Mouse (Mus musculus) forebrain, embryonic 15.5 days (tissue): Measurements from ENCODE around the gene Icmt. TPM values are rescaled to one million over a fixed set of nuclear protein-coding genes. Genes with fewer than 3 reads are reported as not detected.

Experiments used
- ATAC-seq: fragments of 200-750 bp; cut with Nextera tagmentation; replicated peaks from 2 replicates; pipeline ENCODE4 v1.8.0; 2017; ENCODE audit warnings: mild to moderate bottlenecking, moderate TSS enrichment, moderate library complexity
- H3K27ac ChIP-seq: fragments of 300-500 bp; sonication (generic); replicated peaks from 2 replicates; pipeline ENCODE4 v1.5.1; 2015; ENCODE audit warnings: mild to moderate bottlenecking, inconsistent platforms
- H3K27me3 ChIP-seq: fragments of 300-500 bp; sonication (generic); 2 replicates; pipeline ENCODE4 v1.6.1; 2015; ENCODE audit warnings: inconsistent platforms
- H3K36me3 ChIP-seq: fragments of 300-500 bp; sonication (generic); 2 replicates; pipeline ENCODE4 v1.6.1; 2015; ENCODE audit warnings: mild to moderate bottlenecking, inconsistent platforms
- H3K4me1 ChIP-seq: fragments of 300-500 bp; sonication (generic); 2 replicates; pipeline ENCODE4 v1.6.1; 2015; ENCODE audit warnings: inconsistent platforms
- H3K4me2 ChIP-seq: fragments of 300-500 bp; sonication (generic); replicated peaks from 2 replicates; pipeline ENCODE4 v1.6.1; 2015; ENCODE audit warnings: mild to moderate bottlenecking, inconsistent platforms
- H3K4me3 ChIP-seq: fragments of 300-500 bp; sonication (generic); 2 replicates; pipeline ENCODE4 v1.5.1; 2015; ENCODE audit warnings: mild to moderate bottlenecking, inconsistent platforms
- H3K9ac ChIP-seq: fragments of 300-500 bp; sonication (generic); replicated peaks from 2 replicates; pipeline ENCODE4 v1.6.1; 2015; ENCODE audit warnings: mild to moderate bottlenecking, inconsistent platforms
- H3K9me3 ChIP-seq: fragments of 300-500 bp; sonication (generic); 2 replicates; pipeline ENCODE4 v1.6.1; 2016; ENCODE audit warnings: inconsistent platforms
- WGBS: fragments of 180-500 bp; shearing (Covaris S2); methylation state at CpG from one replicate; pipeline ENCODE4 v1.1.7; 2015; ENCODE audit warnings: mixed read lengths; 5-methylcytosine and 5-hydroxymethylcytosine counted together
- polyA plus RNA-seq: library from polyadenylated mRNA; unstranded; fragments of >200 nt; fragmentation: Nextera tagmentation; extraction: Ambion mirVana; gene quantifications from 2 replicates; pipeline ENCODE4 v1.2.1, GENCODE M21; 2015

Gene Icmt
- polyA plus RNA-seq, 1 experiment from 2014 or later = 18.6 TPM

GRCm38 (mm10) chr4:152332952-152333351 is 35.9 kb downstream of the Icmt start:
- H3K9me3 ChIP-seq = no peaks in the 10 kb centered on the region
- peaks cover 67% of the 10 kb centered on the region for H3K36me3 ChIP-seq
- peak; percentile 60; the same call in 1 of the 2 replicates for ATAC-seq
- H3K4me1 ChIP-seq = no peaks in the 10 kb centered on the region
- H3K27me3 ChIP-seq = no peaks in the 10 kb centered on the region
- 36% methylated on average over 2 of the region's 2 CpGs for WGBS
- H3K27ac ChIP-seq = no peak overlapping the region
- no peak overlapping the region for H3K4me2 ChIP-seq
- H3K4me3 ChIP-seq = no peak overlapping the region
- no peak overlapping the region for H3K9ac ChIP-seq

- Histone ChIP-seq H3K36me3 (peaks cover 67% of the 10 kb centered on the region), H3K9ac (no peak overlapping the region), H3K27me3 (no peaks in the 10 kb centered on the region), H3K4me1 (peaks cover 4% of the 10 kb centered on the region; the same call in 1 of the 2 replicates), H3K27ac (no peak overlapping the region), H3K4me2 (no peak overlapping the region), H3K4me3 (no peak overlapping the region), H3K9me3 (no peaks in the 10 kb centered on the region)
- ATAC-seq = no peak
- whole genome bisulfite sequencing = 91% methylated on average over 12 of the region's 12 CpGs
Measured at GRCm38 (mm10) chr4:152333587-152333986, 36.6 kb downstream of the Icmt start.

DNA sequence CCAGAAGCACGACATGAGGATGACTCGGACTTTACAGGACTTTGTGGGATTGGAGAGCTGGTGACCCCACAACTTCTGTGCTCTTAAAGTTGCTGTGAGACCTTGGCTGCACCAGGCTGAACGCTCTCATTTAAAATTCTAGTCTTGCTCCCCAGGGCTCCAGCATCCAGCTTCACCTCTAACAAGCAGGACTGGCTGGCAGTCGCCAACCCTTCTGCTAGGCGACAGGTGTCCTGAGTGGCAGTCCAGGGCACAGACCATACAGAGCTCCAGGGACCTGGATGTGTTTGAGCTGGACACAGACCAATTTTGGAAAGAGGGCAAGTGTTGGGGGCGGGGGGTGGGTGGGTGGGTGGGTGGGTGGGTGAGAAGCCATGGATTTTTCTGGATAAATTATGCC is 40.7 kb downstream of the Icmt start:
- H3K9ac ChIP-seq = no peak overlapping the region
- peaks cover 27% of the 10 kb centered on the region for H3K36me3 ChIP-seq
- WGBS = 19% methylated on average over 6 of the region's 6 CpGs
- H3K27ac ChIP-seq = no peak overlapping the region
- no peak for ATAC-seq
- H3K9me3 ChIP-seq = no peaks in the 10 kb centered on the region
- H3K4me3 ChIP-seq = no peak overlapping the region
- H3K4me2 ChIP-seq = no peak overlapping the region
- H3K27me3 ChIP-seq = peaks cover 7% of the 10 kb centered on the region; the same call in 1 of the 2 replicates
- H3K4me1 ChIP-seq = peaks cover 24% of the 10 kb centered on the region

- peak within 1 kb of the TSS; percentile 51 for H3K4me3 ChIP-seq
- H3K4me1 ChIP-seq = peaks cover 24% of the 10 kb centered on the region
- peak within 1 kb of the TSS; percentile 82 for H3K9ac ChIP-seq
- H3K4me2 ChIP-seq = peak within 1 kb of the TSS; percentile 65
- H3K36me3 ChIP-seq = peaks cover 19% of the 10 kb centered on the region
- no peaks in the 10 kb centered on the region for H3K9me3 ChIP-seq
- peak; percentile 53 for ATAC-seq
- H3K27me3 ChIP-seq = peaks cover 7% of the 10 kb centered on the region; the same call in 1 of the 2 replicates
- under 1% methylated on average over 103 of the region's 120 CpGs for WGBS
- peak within 1 kb of the TSS; percentile 38 for H3K27ac ChIP-seq
Measured at GRCm38 (mm10) chr4:152338419-152339292, 41.6 kb downstream of the Icmt start, which contains the start of gene Chd5. Chd5 (plus strand) TSS chr4:152338651.

GRCm38 (mm10) chr4:152339293-152339790 is 42.3 kb downstream of the Icmt start:
- H3K4me1 ChIP-seq = peaks cover 24% of the 10 kb centered on the region
- 2% methylated on average over 25 of the region's 26 CpGs for WGBS
- peak overlapping the region; percentile 51 for H3K4me3 ChIP-seq
- H3K36me3 ChIP-seq = peaks cover 12% of the 10 kb centered on the region; the same call in 1 of the 2 replicates
- peak overlapping the region; percentile 82 for H3K9ac ChIP-seq
- no peaks in the 10 kb centered on the region for H3K9me3 ChIP-seq
- ATAC-seq = peak; percentile 32; the same call in 1 of the 2 replicates
- peak overlapping the region; percentile 65 for H3K4me2 ChIP-seq
- H3K27me3 ChIP-seq = peaks cover 7% of the 10 kb centered on the region; the same call in 1 of the 2 replicates
- H3K27ac ChIP-seq = peak overlapping the region; percentile 38

- Histone ChIP-seq H3K36me3 (0 out of 2 replicates have a peak, but pooled peaks cover under 1% of the 10 kb centered on the region), H3K27me3 (peaks cover 7% of the 10 kb centered on the region; the same call in 1 of the 2 replicates), H3K27ac (no peak overlapping the region), H3K4me2 (peak overlapping the region; percentile 65), H3K4me3 (no peak overlapping the region; the same call in 1 of the 2 replicates), H3K9me3 (no peaks in the 10 kb centered on the region), H3K4me1 (peaks cover 27% of the 10 kb centered on the region), H3K9ac (no peak overlapping the region)
- 38% methylated on average over 15 of the region's 15 CpGs for WGBS
- no peak for ATAC-seq
Measured at GRCm38 (mm10) chr4:152340584-152341284, 43.7 kb downstream of the Icmt start.

- H3K27me3 ChIP-seq = peaks cover 7% of the 10 kb centered on the region; the same call in 1 of the 2 replicates
- no peak overlapping the region for H3K27ac ChIP-seq
- no peak overlapping the region for H3K9ac ChIP-seq
- H3K4me1 ChIP-seq = peaks cover 25% of the 10 kb centered on the region
- no peak overlapping the region for H3K4me3 ChIP-seq
- WGBS = 9% methylated on average over 5 of the region's 5 CpGs
- H3K9me3 ChIP-seq = no peaks in the 10 kb centered on the region
- no peak overlapping the region for H3K4me2 ChIP-seq
- no peaks in the 10 kb centered on the region for H3K36me3 ChIP-seq
- ATAC-seq = no peak
Measured at GRCm38 (mm10) chr4:152343296-152343695, 46.3 kb downstream of the Icmt start.

DNA sequence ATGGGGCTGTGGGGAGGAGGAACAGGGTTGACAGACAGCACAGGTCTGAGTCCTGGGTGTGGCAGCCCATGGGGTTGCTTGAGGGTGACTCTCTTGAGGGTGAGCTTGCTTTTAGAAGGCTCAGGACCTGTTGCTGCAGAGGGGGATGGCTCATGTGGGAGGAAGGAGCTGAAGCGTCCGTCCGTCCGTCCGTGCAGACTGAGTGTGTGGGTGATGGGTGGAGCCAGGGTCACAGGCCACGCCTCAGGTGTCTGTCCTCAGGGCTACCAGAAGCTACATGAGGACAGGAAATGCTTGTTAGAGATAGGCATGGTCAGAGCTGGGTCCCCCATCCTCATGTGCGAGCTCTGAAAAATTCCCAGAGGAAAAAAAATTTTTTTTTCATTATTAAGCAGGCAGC is 47.6 kb downstream of the Icmt start:
- Histone ChIP-seq H3K9me3 (no peaks in the 10 kb centered on the region), H3K4me3 (no peak overlapping the region), H3K27me3 (peaks cover 7% of the 10 kb centered on the region; the same call in 1 of the 2 replicates), H3K36me3 (no peaks in the 10 kb centered on the region), H3K27ac (no peak overlapping the region), H3K4me1 (peaks cover 30% of the 10 kb centered on the region), H3K9ac (no peak overlapping the region), H3K4me2 (no peak overlapping the region)
- 72% methylated on average over 7 of the region's 7 CpGs for WGBS
- ATAC-seq = no peak

DNA sequence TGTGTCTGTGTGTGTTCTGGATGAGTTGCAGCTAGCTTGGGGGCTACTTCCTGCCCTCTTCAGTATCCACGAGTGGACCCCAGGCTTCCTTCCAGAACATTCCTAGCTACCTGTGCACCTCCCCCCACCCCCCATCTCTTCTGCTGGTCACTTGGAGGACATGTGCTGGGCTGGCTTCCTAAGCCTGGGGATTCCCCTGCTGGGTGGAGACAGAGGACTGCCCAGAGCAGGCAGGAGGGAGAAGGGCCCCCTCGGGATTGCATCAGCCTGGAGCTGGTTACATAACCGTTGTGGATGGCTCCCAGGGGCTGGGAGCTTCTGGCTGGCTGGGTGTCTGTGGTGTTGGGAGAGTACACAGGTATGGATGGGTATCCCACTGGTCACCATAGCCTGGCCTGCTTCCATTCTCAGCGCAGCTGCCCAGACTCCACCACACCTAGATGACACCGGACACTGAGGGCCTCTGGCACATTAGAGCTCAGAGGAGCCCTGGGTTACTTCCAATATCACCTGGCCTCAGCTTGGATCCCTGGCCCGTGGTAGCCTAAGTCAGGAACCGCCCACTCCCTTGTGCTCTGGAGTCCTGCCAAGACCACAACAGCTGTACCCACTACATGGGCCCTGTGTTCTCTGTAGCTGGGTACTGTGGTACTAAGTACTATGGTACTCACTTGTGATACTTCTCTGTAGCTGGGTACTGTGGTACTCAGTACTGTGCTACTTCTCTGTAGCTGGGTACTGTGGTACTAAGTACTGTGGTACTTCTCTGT is 48.3 kb downstream of the Icmt start:
- ATAC-seq = no peak
- H3K4me1 ChIP-seq = peaks cover 30% of the 10 kb centered on the region
- 59% methylated on average over 7 of the region's 7 CpGs for WGBS
- no peaks in the 10 kb centered on the region for H3K27me3 ChIP-seq
- no peak overlapping the region for H3K27ac ChIP-seq
- no peak overlapping the region for H3K4me3 ChIP-seq
- H3K36me3 ChIP-seq = no peaks in the 10 kb centered on the region
- H3K4me2 ChIP-seq = no peak overlapping the region
- H3K9me3 ChIP-seq = no peaks in the 10 kb centered on the region
- no peak overlapping the region for H3K9ac ChIP-seq

GRCm38 (mm10) chr4:152349837-152350381 is 52.9 kb downstream of the Icmt start:
- Histone ChIP-seq H3K27ac (peak overlapping the region; percentile 94), H3K4me2 (peak overlapping the region; percentile 52), H3K36me3 (no peaks in the 10 kb centered on the region; the same call in 1 of the 2 replicates), H3K27me3 (no peaks in the 10 kb centered on the region), H3K4me3 (peak overlapping the region; percentile 29), H3K9me3 (no peaks in the 10 kb centered on the region), H3K4me1 (peaks cover 39% of the 10 kb centered on the region), H3K9ac (peak overlapping the region; percentile 32)
- ATAC-seq = peak; percentile 74
- WGBS = 6% methylated on average over 17 of the region's 17 CpGs
